Mouse (Mus musculus) CH12.LX (cell line): ENCODE results near the gene Clptm1. TPM values are rescaled to one million over a fixed set of nuclear protein-coding genes. Genes with fewer than 3 reads are reported as not detected.
"Not testable (repeated sequence)": the region's sequence is repeated elsewhere in the genome, so short reads cannot be mapped to it uniquely, and the experiment has no call there.

ENCODE experiments used
- DNase-seq: peaks from one replicate; pipeline ENCODE4 v3.0.0-alpha.2; 2013; ENCODE audit errors: extremely low read depth
- H3K27ac ChIP-seq: 2 replicates; pipeline ENCODE4 v1.5.1; 2012; ENCODE audit warnings: low read depth, mild to moderate bottlenecking, control low read depth, moderate library complexity; ENCODE audit not compliant: insufficient read depth
- H3K27me3 ChIP-seq: replicated peaks from 2 replicates; pipeline ENCODE3; 2012; ENCODE audit warnings: inconsistent platforms
- H3K36me3 ChIP-seq, 2 experiments: replicated peaks in 1 of 2; 2 replicates each; pipeline versions ENCODE3 to v1.6.1; 2012; ENCODE audit warnings: inconsistent platforms in 1 of 2, low read length in 1 of 2, mild to moderate bottlenecking in 1 of 2, mixed read lengths in 1 of 2, moderate library complexity in 1 of 2; ENCODE audit not compliant: control insufficient read depth in 1 of 2, insufficient read depth in 1 of 2
- H3K4me1 ChIP-seq, 2 experiments: 2 replicates each; pipeline ENCODE4 v1.6.1; 2012; ENCODE audit warnings: inconsistent platforms in 1 of 2, moderate library complexity in 1 of 2; ENCODE audit not compliant: insufficient read depth in 2 of 2, control insufficient read depth in 1 of 2
- H3K4me2 ChIP-seq: 2 replicates; pipeline ENCODE4 v1.6.1; 2012; ENCODE audit warnings: low read depth, mild to moderate bottlenecking, control low read depth; ENCODE audit not compliant: poor library complexity, insufficient read depth, severe bottlenecking
- H3K4me3 ChIP-seq, 3 experiments: fragments of 150-350 bp in 1 of 3; sonication (generic) in 1 of 3; replicated peaks in 1 of 3; 2 replicates each; pipeline versions ENCODE3 to v1.5.1; 2011 to 2012; ENCODE audit warnings: low read depth in 2 of 3, low read length in 2 of 3, mild to moderate bottlenecking in 2 of 3, moderate library complexity in 2 of 3, control low read depth in 1 of 3, improper control_type of control experiment in 1 of 3, inconsistent platforms in 1 of 3, mixed read lengths in 1 of 3; ENCODE audit not compliant: poor library complexity in 1 of 3
- H3K79me2 ChIP-seq: replicated peaks from 2 replicates; pipeline ENCODE4 v1.6.1; 2012; ENCODE audit warnings: mild to moderate bottlenecking, moderate library complexity; ENCODE audit not compliant: control insufficient read depth, poor library complexity, insufficient read depth, severe bottlenecking; ENCODE audit errors: extremely low read depth
- H3K9ac ChIP-seq: 2 replicates; pipeline ENCODE4 v1.6.1; 2012; ENCODE audit warnings: low read depth, mild to moderate bottlenecking, control low read depth, moderate library complexity; ENCODE audit not compliant: insufficient read depth
- H3K9me3 ChIP-seq: replicated peaks from 2 replicates; pipeline ENCODE3; 2012; ENCODE audit warnings: low read length, inconsistent platforms, mixed read lengths
- CTCF ChIP-seq, 2 experiments: IDR thresholded peaks in 1 of 2; conservative IDR thresholded peaks in 1 of 2; 2 replicates each; pipeline ENCODE4 v1.5.1; 2011 to 2012; ENCODE audit warnings: low read depth in 2 of 2, low read length in 2 of 2, improper control_type of control experiment in 1 of 2, inconsistent platforms in 1 of 2, mild to moderate bottlenecking in 1 of 2, moderate library complexity in 1 of 2
- E2F4 ChIP-seq: IDR thresholded peaks from 2 replicates; pipeline ENCODE4 v1.6.1; 2011; ENCODE audit warnings: low read depth, low read length, improper control_type of control experiment; ENCODE audit not compliant: insufficient replicate concordance
- EP300 ChIP-seq: IDR thresholded peaks from 2 replicates; pipeline ENCODE4 v1.6.1; 2011; ENCODE audit warnings: low read length, improper control_type of control experiment
- HCFC1 ChIP-seq: IDR thresholded peaks from 2 replicates; pipeline ENCODE4 v1.6.1; 2012; ENCODE audit warnings: low read depth, mild to moderate bottlenecking, inconsistent platforms, low read length, improper control_type of control experiment
- KAT2A ChIP-seq: IDR thresholded peaks from 2 replicates; pipeline ENCODE4 v1.6.1; 2012; ENCODE audit warnings: low read length, improper control_type of control experiment, inconsistent platforms; ENCODE audit not compliant: insufficient replicate concordance
- MAFK ChIP-seq: IDR thresholded peaks from 2 replicates; pipeline ENCODE4 v1.6.1; 2011; ENCODE audit warnings: low read length, improper control_type of control experiment; ENCODE audit not compliant: insufficient replicate concordance
- MAX ChIP-seq: IDR thresholded peaks from 2 replicates; pipeline ENCODE4 v1.6.1; 2011; ENCODE audit warnings: low read length, improper control_type of control experiment
- MAZ ChIP-seq: IDR thresholded peaks from 2 replicates; pipeline ENCODE4 v1.6.1; 2012; ENCODE audit warnings: low read depth, mild to moderate bottlenecking, inconsistent platforms, low read length, improper control_type of control experiment, moderate library complexity
- MXI1 ChIP-seq: IDR thresholded peaks from 2 replicates; pipeline ENCODE4 v1.6.1; 2011; ENCODE audit warnings: mild to moderate bottlenecking, low read depth, low read length, improper control_type of control experiment
- PAX5 ChIP-seq: IDR thresholded peaks from 2 replicates; pipeline ENCODE4 v1.6.1; 2012; ENCODE audit warnings: low read length, inconsistent platforms, mixed read lengths
- POLR2AphosphoS2 ChIP-seq: IDR thresholded peaks from 2 replicates; pipeline ENCODE4 v1.6.1; 2011; ENCODE audit warnings: low read depth, low read length, improper control_type of control experiment
- RAD21 ChIP-seq: IDR thresholded peaks from 2 replicates; pipeline ENCODE4 v1.6.1; 2011; ENCODE audit warnings: low read depth, mild to moderate bottlenecking, low read length, improper control_type of control experiment, moderate library complexity
- SIN3A ChIP-seq: IDR thresholded peaks from 2 replicates; pipeline ENCODE4 v1.6.1; 2012; ENCODE audit warnings: low read length, improper control_type of control experiment, inconsistent platforms
- ZKSCAN1 ChIP-seq: IDR thresholded peaks from 2 replicates; pipeline ENCODE4 v1.6.1; 2012; ENCODE audit warnings: low read depth, inconsistent platforms, low read length, improper control_type of control experiment, borderline replicate concordance
- ZNF384 ChIP-seq: IDR thresholded peaks from 2 replicates; pipeline ENCODE4 v1.6.1; 2012; ENCODE audit warnings: low read depth, low read length, improper control_type of control experiment, inconsistent platforms
- dilution Hi-C: fragments of 300-500 bp; cut with MboI; formaldehyde crosslinking; loops from 2 replicates; pipeline ENCODE4 v1.14.3; 2020; ENCODE audit warnings: low sequenced_read_pairs; ENCODE audit not compliant: extremely low pct_unique_long_range_greater_than_20kb, extremely low pct_ligation_motif_present
- in situ Hi-C: fragments of 300-500 bp; cut with MboI; formaldehyde crosslinking; loops from 3 replicates; pipeline ENCODE4 v1.14.3; 2019; ENCODE audit warnings: low sequenced_read_pairs, low pct_ligation_motif_present, low pct_unique_long_range_greater_than_20kb, mixed read lengths
- polyA plus RNA-seq: library from polyadenylated mRNA; unstranded; fragments of >175 nt; gene quantifications from 2 replicates; pipeline ENCODE4 v1.2.1, GENCODE M21; 2012; ENCODE audit warnings: low read depth; ENCODE audit not compliant: insufficient read length
- total RNA-seq, 2 experiments: library from RNA; depleted of rRNA; stranded (reverse); fragments of 300-350 nt in 1 of 2; fragments of >200 nt in 1 of 2; gene quantifications; 2 replicates each; pipeline ENCODE4 v1.2.3; 2012 to 2014

The Clptm1 gene
- total and polyA plus RNA-seq, 3 experiments, result 33.8 to 70.9 (median 43.6) TPM

DNA sequence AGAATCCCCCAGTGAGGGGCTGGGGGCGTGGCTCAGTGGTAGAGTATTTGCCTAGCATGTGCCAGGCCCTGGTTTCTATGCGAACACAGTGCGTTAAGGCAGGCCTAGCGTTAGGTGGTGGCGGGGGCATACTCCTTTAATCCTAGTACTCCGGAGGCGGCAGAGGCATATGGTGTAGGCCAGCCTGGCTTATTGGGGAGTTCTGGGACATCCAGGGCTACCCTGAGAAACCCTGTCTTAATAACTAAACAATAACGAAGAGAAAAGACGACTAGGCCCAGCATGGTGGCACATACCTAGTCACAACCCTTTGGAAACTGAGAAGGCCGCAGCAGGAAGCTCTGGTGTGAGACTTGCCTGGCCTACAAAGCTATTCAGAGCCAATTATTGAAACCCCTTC lies 23.3 kb upstream of the Clptm1 start:
- Histone ChIP-seq H3K4me1 (peaks cover 0 to 18% of the 10 kb centered on the region in 2 experiments; a peak in 3 of 4 replicates), H3K4me3 (no peak overlapping the region), H3K27me3 (no peaks in the 10 kb centered on the region), H3K9ac (no peak overlapping the region), H3K79me2 (no peaks in the 10 kb centered on the region), H3K9me3 (no peaks in the 10 kb centered on the region), H3K36me3 (no peaks in the 10 kb centered on the region), H3K27ac (no peak overlapping the region), H3K4me2 (no peak overlapping the region)
- no peak for DNase-seq
- dilution Hi-C loops (no loop called here), in situ Hi-C loops (no loop called here)
- TF ChIP-seq E2F4 (no peak), EP300 (no peak), MAX (no peak), HCFC1 (no peak), MXI1 (no peak), SIN3A (no peak), MAFK (no peak), KAT2A (no peak), ZNF384 (no peak)

DNA sequence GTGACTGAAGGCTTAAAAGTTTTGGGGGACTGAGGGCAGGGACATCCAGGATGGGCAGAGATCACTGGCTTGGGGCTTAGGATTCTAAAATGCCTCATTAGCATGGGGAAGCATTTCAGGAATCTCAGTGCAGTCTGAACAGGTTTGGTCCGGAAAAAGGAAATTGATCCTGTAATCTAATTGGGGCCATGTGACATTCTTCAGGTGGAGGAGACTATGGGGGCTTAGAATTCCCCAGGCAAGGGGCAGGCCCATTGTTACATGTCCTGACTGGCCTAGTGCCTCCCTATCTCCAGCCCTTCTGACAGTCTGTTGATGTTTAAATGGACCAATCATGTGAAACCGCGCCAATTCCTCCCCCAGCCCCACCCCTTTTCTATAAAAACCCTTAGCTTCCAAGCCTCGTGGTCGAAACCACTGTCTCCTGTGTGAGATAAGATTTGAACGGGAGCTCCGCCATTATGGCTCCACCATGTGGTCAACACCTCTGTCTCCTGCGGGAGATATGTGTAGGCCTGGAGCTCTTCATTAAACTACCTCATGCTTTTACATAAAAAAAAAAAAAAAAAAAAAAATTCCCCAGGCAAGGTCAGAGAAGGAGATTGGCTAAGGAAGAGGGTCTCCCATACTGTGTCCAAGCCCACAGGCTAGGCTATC lies 22.2 kb upstream of the Clptm1 start:
- 0 out of 2 replicates have a peak, but pooled peaks have one; percentile 18 for TF ChIP-seq ZNF384
- not testable (repeated sequence) for H3K27me3 ChIP-seq

DNA sequence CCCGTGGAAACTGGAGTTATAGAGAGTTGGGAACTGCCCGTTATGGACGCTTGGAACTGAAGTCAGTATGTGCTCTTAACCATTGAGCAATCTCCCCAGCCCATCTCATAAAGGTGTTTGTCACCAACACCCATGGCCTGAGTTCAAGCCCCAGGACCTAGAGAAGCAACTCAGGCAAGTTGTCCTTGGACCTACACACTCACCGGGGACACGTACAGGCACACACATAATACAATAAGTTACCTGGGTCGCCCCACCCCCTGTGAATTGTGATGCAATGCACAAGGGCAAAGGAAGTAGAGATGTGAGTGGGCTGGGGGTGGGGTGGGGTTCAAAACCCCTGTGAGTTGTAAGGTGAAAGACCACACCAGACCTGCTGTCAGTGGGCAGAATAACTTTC lies 21.7 kb upstream of the Clptm1 start:
- Histone ChIP-seq H3K79me2 (no peaks in the 10 kb centered on the region), H3K36me3 (no peaks in the 10 kb centered on the region), H3K27ac (no peak overlapping the region), H3K9me3 (no peaks in the 10 kb centered on the region), H3K4me3 (no peak overlapping the region), H3K9ac (no peak overlapping the region), H3K4me2 (no peak overlapping the region), H3K4me1 (peaks cover 2 to 18% of the 10 kb centered on the region in 2 experiments; a peak in 3 of 4 replicates), H3K27me3 (no peaks in the 10 kb centered on the region)
- no peak for TF ChIP-seq PAX5
- no peak for TF ChIP-seq RAD21
- TF ChIP-seq MAZ, result no peak
- TF ChIP-seq CTCF (conservative IDR thresholded peaks at IDR 0.05 in 1 of 2, IDR thresholded peaks at IDR 0.05 in 1 of 2; ENCODE audit: low read depth in 2 of 2, low read length in 2 of 2), result no peak
- no peak for TF ChIP-seq MAFK
- no peak for TF ChIP-seq ZKSCAN1
- no peak for TF ChIP-seq POLR2AphosphoS2
- dilution Hi-C loops (no loop called here), in situ Hi-C loops (no loop called here)
- DNase-seq, result no peak

More for the DNA sequence above, 22.2 kb upstream of the Clptm1 start:
- H3K9ac ChIP-seq, dilution Hi-C loops, H3K4me2 ChIP-seq, H3K27ac ChIP-seq, in situ Hi-C loops, DNase-seq, H3K9me3 ChIP-seq, H3K36me3 ChIP-seq, H3K79me2 ChIP-seq, H3K4me3 ChIP-seq: not testable (repeated sequence)
- peaks cover 2 to 18% of the 10 kb centered on the region in 2 experiments; a peak in 3 of 4 replicates for H3K4me1 ChIP-seq
